Mouse (Mus musculus): ENCODE results near the gene Taok3.

DNA sequence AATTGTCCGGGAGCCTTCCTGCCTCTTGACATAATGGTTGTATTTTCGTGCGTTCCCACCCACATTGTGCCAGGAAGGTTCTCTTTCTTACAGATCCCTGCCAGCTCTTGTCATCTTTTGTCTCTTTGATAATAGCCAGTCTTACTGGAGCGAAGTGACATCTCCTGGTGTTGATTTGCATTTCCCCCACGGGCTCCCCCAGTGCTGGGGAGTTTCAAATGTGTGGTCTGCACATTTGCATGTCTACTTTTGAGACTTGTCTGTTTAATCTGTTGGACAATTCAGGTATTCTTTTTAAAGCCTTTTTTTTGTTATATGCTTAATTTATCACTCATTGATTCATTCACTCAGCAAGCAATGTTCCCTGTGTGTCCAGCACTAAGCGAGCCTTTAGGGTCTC lies 58.1 kb downstream of the Taok3 start:
- no peak for TF ChIP-seq POLR2A (IDR thresholded peaks at IDR 0.05; ENCODE audit: extremely low read depth, insufficient read depth, low read length)
- no peak for TF ChIP-seq CTCF (IDR thresholded peaks at IDR 0.05; ENCODE audit: extremely low read depth, insufficient read depth, low read length)
